Mouse (Mus musculus) heart, postnatal 0 days (tissue): ENCODE data around the gene Fbxw15.

ENCODE experiments used
- CTCF ChIP-seq: IDR thresholded peaks from 2 replicates; pipeline ENCODE4 v1.5.1; 2016; ENCODE audit warnings: antibody characterized with exemption, control low read depth, low read depth
- EP300 ChIP-seq: IDR thresholded peaks from 2 replicates; pipeline ENCODE4 v1.6.1; 2016; ENCODE audit warnings: antibody characterized with exemption, low read depth

DNA sequence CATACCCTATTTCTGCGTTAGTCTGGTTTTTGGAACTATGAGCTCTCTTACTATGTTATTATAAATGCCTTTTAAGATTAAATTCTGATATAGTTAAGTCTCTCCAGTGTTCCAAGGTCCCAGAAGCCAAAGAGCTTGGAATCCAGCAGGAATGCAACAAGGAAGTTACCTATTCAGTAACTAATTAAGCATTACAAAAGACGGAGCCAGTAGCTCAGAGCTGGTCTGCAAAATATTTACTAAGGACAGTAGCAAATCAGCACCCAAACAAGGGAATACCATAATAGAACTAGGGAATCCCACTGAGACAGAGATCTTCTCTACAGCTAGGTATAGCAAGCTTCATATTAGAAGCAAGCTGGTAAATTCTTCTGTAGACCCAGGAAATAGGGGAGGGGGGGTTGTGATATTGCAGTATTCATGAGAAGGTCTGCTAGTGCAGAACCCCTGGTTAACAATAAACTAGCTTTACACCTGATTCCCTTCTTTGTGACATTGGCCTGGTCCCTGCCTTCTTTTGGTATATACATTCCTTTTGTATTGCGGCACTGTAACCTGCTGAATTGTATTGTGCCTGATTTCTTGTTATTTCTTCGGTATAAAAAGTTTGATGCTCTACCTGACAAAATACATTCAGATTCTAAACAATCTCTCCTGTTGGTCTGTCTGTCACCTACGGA is 44.5 kb downstream of the Fbxw15 start:
- TF ChIP-seq EP300 = no peak
- TF ChIP-seq CTCF = no peak
